Mouse (Mus musculus) adrenal gland, adult 10 weeks (tissue): ENCODE data around the gene Nrk. TPM values are rescaled to one million over a fixed set of nuclear protein-coding genes. Genes with fewer than 3 reads are reported as not detected.

Source experiments
- polyA plus RNA-seq: library from polyadenylated mRNA; stranded (reverse); fragments of 350-450 nt; fragmentation: Illumina TruSeq; extraction: RNeasy Lipid Tissue Mini Kit (QIAGEN cat#74804); gene quantifications from one replicate; pipeline ENCODE4 v1.2.3, GENCODE M21; 2014; ENCODE audit warnings: low read depth, low replicate concordance

The Nrk gene
- 1.2 TPM for polyA plus RNA-seq

DNA sequence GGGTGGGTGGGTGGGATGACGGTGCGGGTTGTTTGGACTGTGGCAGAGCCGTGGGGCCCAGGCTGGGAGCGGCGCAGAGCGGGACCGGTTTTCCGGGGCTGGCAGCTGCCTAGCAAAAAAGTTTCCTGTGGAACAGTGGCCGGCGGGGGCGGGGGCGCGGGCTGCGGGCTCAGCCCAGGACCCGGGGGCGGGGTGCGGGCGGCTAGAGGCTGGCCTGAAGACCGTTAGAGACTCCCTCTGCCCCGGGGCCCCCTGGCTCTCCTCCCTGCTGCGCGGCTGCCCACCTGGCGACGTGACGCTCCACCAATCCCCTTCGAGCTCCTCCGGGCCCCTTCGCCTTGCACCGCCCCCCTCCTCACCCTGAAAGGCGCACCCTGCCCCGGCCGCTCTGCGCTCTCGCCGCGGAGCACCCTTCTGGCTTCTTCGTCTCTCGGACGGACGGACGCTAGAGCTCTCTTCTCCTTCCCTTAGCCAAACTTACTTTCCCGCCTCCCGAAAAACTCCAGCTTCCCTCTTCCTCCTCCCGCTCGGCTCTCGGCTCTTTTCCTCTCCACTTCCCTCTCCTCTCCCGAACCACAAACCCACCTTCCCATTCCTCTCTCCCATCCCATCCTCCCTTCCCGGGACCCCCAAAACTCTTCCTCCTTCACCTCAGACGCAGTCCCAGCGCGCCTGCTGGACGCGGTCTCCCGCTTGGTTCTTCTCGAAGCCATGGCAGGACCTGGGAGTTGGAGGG, at the start of gene Nrk:
TSS of gene Nrk (plus strand) at position 390 of the 736 bp plus-strand sequence.

Other genes with a start within 250 kb of the Nrk start
- gene Serpina7, start 170.8 kb downstream of the Nrk start, polyA plus RNA-seq: not detected
- gene 4930513O06Rik, start 171.8 kb downstream of the Nrk start, polyA plus RNA-seq: not detected